Mouse (Mus musculus): ENCODE measurements around the gene Akna.
"Not testable (repeated sequence)": the region's sequence is repeated elsewhere in the genome, so short reads cannot be mapped to it uniquely, and the experiment has no call there.

Akna gene

GRCm38 (mm10) chr4:63377483-63377882, 25.7 kb downstream of the Akna start:
- no peak for DNase-seq

GRCm38 (mm10) chr4:63375367-63375766, 27.8 kb downstream of the Akna start:
- DNase-seq: no peak

- no peak for DNase-seq
These were observed 28.8 kb downstream of the Akna start for GRCm38 (mm10) chr4:63374331-63374730.

- DNase-seq: no peak
These were observed 29.8 kb downstream of the Akna start for GRCm38 (mm10) chr4:63373404-63373803.

- no peak for DNase-seq
These were observed 31.3 kb downstream of the Akna start for GRCm38 (mm10) chr4:63371890-63372289.

GRCm38 (mm10) chr4:63370897-63371296, 32.3 kb downstream of the Akna start:
- no peak for DNase-seq

GRCm38 (mm10) chr4:63368577-63368976, 34.6 kb downstream of the Akna start:
- peak; percentile 48 for DNase-seq

GRCm38 (mm10) chr4:63362150-63362549, 41.0 kb downstream of the Akna start, which contains the start of gene Orm2:
TSS of gene Orm2 (plus strand) at chr4:63362449.
- DNase-seq: no peak

GRCm38 (mm10) chr4:63359861-63360260, 43.3 kb downstream of the Akna start:
- DNase-seq: no peak

GRCm38 (mm10) chr4:63356981-63357570, 46.1 kb downstream of the Akna start:
- DNase-seq: no peak

- no peak for DNase-seq
These were observed 47.1 kb downstream of the Akna start, which contains the start of gene Orm3 for GRCm38 (mm10) chr4:63355877-63356665. TSS of gene Orm3 (plus strand) at chr4:63356162.

- no peak for DNase-seq
These were observed 54.6 kb downstream of the Akna start for GRCm38 (mm10) chr4:63348524-63348923.

GRCm38 (mm10) chr4:63346659-63347058, 56.5 kb downstream of the Akna start:
- DNase-seq: no peak

- no peak for DNase-seq
These were observed 57.9 kb downstream of the Akna start for GRCm38 (mm10) chr4:63345261-63345660.

GRCm38 (mm10) chr4:63344295-63344694, 58.9 kb downstream of the Akna start, which contains the start of gene Orm1:
TSS of gene Orm1 (plus strand) at chr4:63344560.
- DNase-seq: no peak

- DNase-seq: no peak
These were observed 59.5 kb downstream of the Akna start for GRCm38 (mm10) chr4:63343608-63344007.

GRCm38 (mm10) chr4:63342491-63342890, 60.7 kb downstream of the Akna start:
- no peak for DNase-seq

GRCm38 (mm10) chr4:63338414-63339076, 64.6 kb downstream of the Akna start:
- no peak for DNase-seq

- DNase-seq: no peak
These were observed 69.8 kb downstream of the Akna start for GRCm38 (mm10) chr4:63333403-63333802.

- no peak for DNase-seq
These were observed 79.8 kb downstream of the Akna start for GRCm38 (mm10) chr4:63323275-63323815.

- not testable (repeated sequence) for DNase-seq
These were observed 83.6 kb downstream of the Akna start for GRCm38 (mm10) chr4:63319566-63319965.

Data from cerebellum, adult 11-12 months (tissue).